Mouse (Mus musculus): ENCODE results near the gene Syna. TPM values are rescaled to one million over a fixed set of nuclear protein-coding genes. Genes with fewer than 3 reads are reported as not detected.
A peak's percentile ranks its signal among the peaks of the same experiment; 100 is the strongest.

Gene Syna
- polyA plus RNA-seq, 1 experiment from 2014 or later: 0.06 TPM

DNA sequence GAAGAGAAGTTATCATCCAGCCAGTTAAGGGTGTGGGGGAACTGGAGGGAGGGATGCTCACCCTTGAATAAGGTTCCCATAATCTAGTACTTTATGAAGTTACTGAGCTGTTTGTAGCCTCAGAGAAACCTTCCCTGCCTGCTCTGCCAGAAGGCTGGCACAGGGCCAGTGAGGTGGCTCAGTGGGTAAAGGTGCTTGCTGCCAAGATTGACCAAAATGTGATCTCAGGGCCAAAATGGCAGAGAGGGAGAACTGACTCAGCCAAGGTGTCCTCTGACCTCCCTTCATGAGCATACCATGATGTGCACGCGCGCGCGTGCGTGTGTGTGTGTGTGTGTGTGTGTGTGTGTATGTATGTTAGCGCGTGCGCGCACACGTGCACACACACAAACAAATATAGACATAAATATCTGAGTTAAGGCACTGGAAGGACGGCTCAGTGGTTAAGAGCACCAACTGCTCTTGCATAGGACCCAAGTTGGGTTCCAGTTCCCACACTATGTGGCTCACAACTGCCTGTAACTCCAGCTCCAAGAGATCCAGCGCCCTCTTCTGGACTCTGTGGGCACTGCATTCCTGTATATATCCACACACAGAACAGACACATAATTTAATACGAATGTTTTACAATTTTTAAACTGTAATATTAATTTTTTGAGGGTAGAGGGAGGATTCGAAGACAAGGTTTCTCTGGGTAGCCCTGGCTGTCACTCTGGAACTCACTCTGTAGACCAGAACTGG is 33.8 kb downstream of the Syna start:
- no peak overlapping the region for H3K4me2 ChIP-seq
- 90% methylated on average over 15 of the region's 15 CpGs for WGBS
- H3K4me3 ChIP-seq: no peak overlapping the region
- no peak for ATAC-seq (replicated peaks; ENCODE audit: insufficient number of reproducible peaks, insufficient read depth, low FRiP score, low read depth)
- H3K9ac ChIP-seq: no peak overlapping the region
- H3K9me3 ChIP-seq (replicated peaks): no peaks in the 10 kb centered on the region
- H3K36me3 ChIP-seq: peaks cover 8% of the 10 kb centered on the region; the same call in 1 of the 2 replicates
- no peak overlapping the region for H3K27ac ChIP-seq
- H3K27me3 ChIP-seq: no peaks in the 10 kb centered on the region
- peaks cover 8% of the 10 kb centered on the region for H3K4me1 ChIP-seq (replicated peaks)

DNA sequence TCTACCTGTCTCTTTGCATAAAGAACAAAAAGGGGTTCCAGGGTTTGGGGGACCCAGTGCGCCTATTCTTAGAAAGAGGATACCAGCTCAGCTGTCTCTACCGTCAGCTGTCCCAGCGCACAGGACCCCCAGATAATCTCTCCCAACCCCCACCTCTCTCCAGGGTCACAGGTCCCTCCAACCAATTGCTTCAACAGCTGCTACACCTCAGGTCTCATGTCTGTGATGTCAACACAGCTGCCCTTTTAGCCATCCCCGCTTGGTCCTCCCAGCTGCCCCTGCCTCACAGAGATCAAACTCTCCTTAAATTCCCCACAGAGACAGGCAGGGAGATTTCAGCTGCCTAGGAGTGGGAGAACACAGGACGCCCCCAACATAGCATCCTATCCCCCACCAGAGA is 36.2 kb downstream of the Syna start:
- H3K4me2 ChIP-seq: no peak overlapping the region

GRCm38 (mm10) chr5:134522524-134522923 is 37.4 kb downstream of the Syna start:
- H3K4me3 ChIP-seq: no peak overlapping the region
- peaks cover 15% of the 10 kb centered on the region; the same call in 1 of the 2 replicates for H3K36me3 ChIP-seq
- no peaks in the 10 kb centered on the region for H3K4me1 ChIP-seq (replicated peaks)
- H3K27ac ChIP-seq: no peak overlapping the region
- no peak overlapping the region for H3K4me2 ChIP-seq
- no peaks in the 10 kb centered on the region for H3K9me3 ChIP-seq (replicated peaks)
- no peaks in the 10 kb centered on the region for H3K27me3 ChIP-seq
- no peak for ATAC-seq (replicated peaks; ENCODE audit: insufficient number of reproducible peaks, insufficient read depth, low FRiP score, low read depth)
- H3K9ac ChIP-seq: no peak overlapping the region
- 89% methylated on average over 26 of the region's 26 CpGs for WGBS

More for the DNA sequence above, 36.2 kb downstream of the Syna start:
- Histone ChIP-seq H3K9ac (no peak overlapping the region), H3K27me3 (no peaks in the 10 kb centered on the region), H3K4me1 (replicated peaks) (peaks cover 6% of the 10 kb centered on the region), H3K9me3 (replicated peaks) (no peaks in the 10 kb centered on the region), H3K4me3 (no peak overlapping the region), H3K36me3 (peaks cover 13% of the 10 kb centered on the region; the same call in 1 of the 2 replicates), H3K27ac (no peak overlapping the region)
- 72% methylated on average over 5 of the region's 5 CpGs for WGBS
- ATAC-seq (replicated peaks; ENCODE audit: insufficient number of reproducible peaks, insufficient read depth, low FRiP score, low read depth): no peak

DNA sequence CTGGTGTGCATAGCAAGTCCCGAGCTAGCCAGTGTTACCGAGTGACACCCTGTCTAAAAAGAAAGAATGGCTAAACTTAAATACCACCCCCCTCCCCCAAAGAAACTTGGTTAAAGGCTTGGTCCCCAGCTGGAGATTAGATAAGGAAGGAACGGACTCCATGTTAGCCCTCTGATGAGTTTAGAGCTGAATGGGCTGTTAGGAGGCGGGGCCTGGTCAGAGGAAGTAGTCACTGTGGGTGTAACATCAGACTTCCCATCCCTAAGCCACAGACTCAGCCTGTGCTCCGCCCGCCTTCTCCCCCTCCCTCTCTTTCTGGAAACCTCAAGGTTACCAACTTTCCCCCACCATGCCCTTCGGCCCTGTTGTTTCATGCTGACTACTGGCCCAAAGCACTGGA is 38.2 kb downstream of the Syna start:
- H3K27me3 ChIP-seq: no peaks in the 10 kb centered on the region
- H3K9ac ChIP-seq: no peak overlapping the region
- no peak overlapping the region for H3K4me2 ChIP-seq
- H3K27ac ChIP-seq: no peak overlapping the region
- no peaks in the 10 kb centered on the region for H3K9me3 ChIP-seq (replicated peaks)
- no peak overlapping the region for H3K4me3 ChIP-seq
- ATAC-seq (replicated peaks; ENCODE audit: insufficient number of reproducible peaks, insufficient read depth, low FRiP score, low read depth): no peak; the same call in 1 of the 2 replicates
- peaks cover 22% of the 10 kb centered on the region for H3K36me3 ChIP-seq
- WGBS: 58% methylated on average over 7 of the region's 7 CpGs
- H3K4me1 ChIP-seq (replicated peaks): no peaks in the 10 kb centered on the region

GRCm38 (mm10) chr5:134521131-134521530 is 38.8 kb downstream of the Syna start:
- no peak for ATAC-seq (replicated peaks; ENCODE audit: insufficient number of reproducible peaks, insufficient read depth, low FRiP score, low read depth)

DNA sequence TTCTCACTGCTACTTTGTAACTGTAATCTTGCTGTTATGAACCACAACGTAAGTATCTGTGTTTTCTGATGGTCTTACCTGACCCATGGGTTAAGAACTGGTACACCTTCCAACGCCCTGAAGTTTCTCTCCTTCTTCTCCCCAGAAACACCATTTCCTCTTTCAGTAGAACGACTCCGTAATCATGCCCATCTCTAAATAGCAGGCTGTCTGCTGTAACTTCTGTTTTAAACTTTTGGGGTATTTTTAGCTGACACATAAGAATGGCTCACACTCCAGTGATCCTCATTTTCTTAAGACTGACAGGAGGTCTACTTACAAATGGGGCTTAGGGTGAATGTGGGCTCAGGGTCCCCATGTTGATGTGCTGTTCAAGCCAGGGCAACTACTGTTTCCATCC is 39.9 kb downstream of the Syna start:
- no peak for ATAC-seq (replicated peaks; ENCODE audit: insufficient number of reproducible peaks, insufficient read depth, low FRiP score, low read depth)
- H3K36me3 ChIP-seq: peaks cover 36% of the 10 kb centered on the region
- no peak overlapping the region for H3K9ac ChIP-seq
- H3K4me2 ChIP-seq: no peak overlapping the region
- no peak overlapping the region for H3K27ac ChIP-seq
- H3K4me3 ChIP-seq: no peak overlapping the region
- H3K27me3 ChIP-seq: no peaks in the 10 kb centered on the region
- H3K9me3 ChIP-seq (replicated peaks): no peaks in the 10 kb centered on the region
- WGBS: 84% methylated on average over 4 of the region's 4 CpGs
- H3K4me1 ChIP-seq (replicated peaks): no peaks in the 10 kb centered on the region

More at GRCm38 (mm10) chr5:134521131-134521530, 38.8 kb downstream of the Syna start:
- Histone ChIP-seq H3K4me2 (no peak overlapping the region), H3K36me3 (peaks cover 29% of the 10 kb centered on the region), H3K9me3 (replicated peaks) (no peaks in the 10 kb centered on the region), H3K27me3 (no peaks in the 10 kb centered on the region), H3K9ac (no peak overlapping the region), H3K27ac (no peak overlapping the region), H3K4me3 (no peak overlapping the region), H3K4me1 (replicated peaks) (no peaks in the 10 kb centered on the region)
- 89% methylated on average over 2 of the region's 2 CpGs for WGBS

DNA sequence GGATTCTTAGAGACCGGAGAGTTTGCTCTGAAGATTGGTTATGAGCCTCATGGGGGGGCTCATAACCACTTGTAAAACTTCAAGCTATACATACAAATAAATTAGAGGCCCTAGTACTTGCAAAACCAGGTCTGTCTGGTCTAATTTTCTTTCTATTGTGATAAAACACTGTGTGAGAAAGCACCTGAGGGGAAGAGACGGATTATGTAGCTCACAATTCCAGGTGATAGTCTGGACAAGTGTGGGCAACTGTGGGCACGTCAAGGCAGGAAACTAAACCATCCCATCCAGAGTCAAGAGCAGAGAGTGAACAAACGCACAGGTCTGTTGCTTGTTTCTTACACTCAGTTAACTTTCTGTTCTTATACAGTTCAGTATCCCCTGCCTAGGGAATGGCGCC is 40.5 kb downstream of the Syna start:
- Histone ChIP-seq H3K4me1 (replicated peaks) (no peaks in the 10 kb centered on the region), H3K27ac (no peak overlapping the region), H3K36me3 (peaks cover 43% of the 10 kb centered on the region), H3K4me3 (no peak overlapping the region), H3K9ac (no peak overlapping the region), H3K27me3 (no peaks in the 10 kb centered on the region), H3K4me2 (no peak overlapping the region), H3K9me3 (replicated peaks) (no peaks in the 10 kb centered on the region)
- ATAC-seq (replicated peaks; ENCODE audit: insufficient number of reproducible peaks, insufficient read depth, low FRiP score, low read depth): no peak
- 92% methylated on average over 5 of the region's 5 CpGs for WGBS

DNA sequence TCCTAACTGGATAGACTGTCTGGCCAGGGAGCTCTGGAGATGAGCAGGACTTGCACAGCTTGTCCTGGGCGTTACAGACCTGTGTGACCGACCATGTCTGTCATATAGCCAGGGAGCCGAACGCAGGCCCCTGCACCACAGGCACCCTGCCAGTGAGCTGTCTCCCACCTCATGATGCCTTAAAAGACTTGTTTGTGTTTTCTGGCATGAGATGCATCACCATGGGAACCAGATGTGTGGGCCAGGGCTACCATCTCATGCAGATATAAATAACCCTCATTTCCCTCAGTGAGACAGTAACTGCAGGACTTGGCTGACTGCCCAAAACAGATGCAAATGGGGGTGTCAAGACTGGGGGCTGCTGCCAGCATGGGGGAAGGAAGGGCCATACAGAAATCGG is 47.9 kb downstream of the Syna start:
- peaks cover 28% of the 10 kb centered on the region for H3K36me3 ChIP-seq
- H3K27me3 ChIP-seq: no peaks in the 10 kb centered on the region
- peak; percentile 50; the same call in 1 of the 2 replicates for ATAC-seq (replicated peaks; ENCODE audit: insufficient number of reproducible peaks, insufficient read depth, low FRiP score, low read depth)
- no peaks in the 10 kb centered on the region for H3K9me3 ChIP-seq (replicated peaks)
- no peak overlapping the region for H3K4me2 ChIP-seq
- no peak overlapping the region for H3K9ac ChIP-seq
- no peak overlapping the region for H3K4me3 ChIP-seq
- 33% methylated on average over 5 of the region's 5 CpGs for WGBS
- H3K4me1 ChIP-seq (replicated peaks): peaks cover 8% of the 10 kb centered on the region
- no peak overlapping the region for H3K27ac ChIP-seq

- Histone ChIP-seq H3K27ac (no peak overlapping the region), H3K27me3 (no peaks in the 10 kb centered on the region), H3K4me2 (no peak overlapping the region), H3K9me3 (replicated peaks) (no peaks in the 10 kb centered on the region), H3K4me1 (replicated peaks) (peaks cover 8% of the 10 kb centered on the region), H3K9ac (no peak overlapping the region), H3K36me3 (peaks cover 13% of the 10 kb centered on the region; the same call in 1 of the 2 replicates), H3K4me3 (no peak overlapping the region)
- ATAC-seq (replicated peaks; ENCODE audit: insufficient number of reproducible peaks, insufficient read depth, low FRiP score, low read depth): no peak
- WGBS: 87% methylated on average over 5 of the region's 5 CpGs
Observed at GRCm38 (mm10) chr5:134510266-134510665, 49.7 kb downstream of the Syna start.

DNA sequence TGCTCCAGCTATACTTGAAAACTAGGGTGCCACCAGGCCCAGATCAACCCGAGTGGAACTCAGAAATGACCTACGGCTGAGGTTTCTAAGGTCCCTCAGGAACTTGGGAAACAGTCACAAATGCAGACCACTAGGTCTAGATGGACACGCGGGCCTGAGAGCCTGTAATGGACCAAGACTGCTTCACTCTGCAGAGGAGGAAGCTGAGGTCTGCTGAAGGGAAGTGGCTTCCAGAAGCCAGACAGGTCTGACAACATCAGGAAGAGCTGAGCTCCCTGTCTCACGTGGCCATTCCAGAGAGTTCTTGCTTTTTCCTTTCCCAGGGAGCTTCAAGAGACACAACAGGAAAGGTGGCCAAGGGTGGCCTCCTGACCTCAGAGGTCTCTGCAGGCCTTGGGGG is 51.0 kb downstream of the Syna start:
- Histone ChIP-seq H3K4me1 (replicated peaks) (peaks cover 8% of the 10 kb centered on the region), H3K27ac (no peak overlapping the region), H3K36me3 (0 out of 2 replicates have a peak, but pooled peaks cover 5% of the 10 kb centered on the region), H3K9ac (no peak overlapping the region), H3K9me3 (replicated peaks) (no peaks in the 10 kb centered on the region), H3K27me3 (no peaks in the 10 kb centered on the region), H3K4me2 (no peak overlapping the region), H3K4me3 (no peak overlapping the region)
- no peak for ATAC-seq (replicated peaks; ENCODE audit: insufficient number of reproducible peaks, insufficient read depth, low FRiP score, low read depth)
- WGBS: 77% methylated on average over 5 of the region's 5 CpGs
